Mouse (Mus musculus) brain, embryonic 14.5 days (tissue): ENCODE measurements around the gene Cyp1b1.

ENCODE experiments used
- CTCF ChIP-seq: fragments of 200-500 bp; IDR thresholded peaks from 2 replicates; pipeline ENCODE4 v1.5.1; 2012; ENCODE audit warnings: inconsistent platforms, mild to moderate bottlenecking, moderate library complexity, borderline replicate concordance; ENCODE audit not compliant: insufficient read depth, insufficient read length; ENCODE audit errors: extremely low read depth
- POLR2A ChIP-seq: fragments of 200-500 bp; IDR thresholded peaks from 2 replicates; pipeline ENCODE4 v1.6.1; 2012; ENCODE audit warnings: mild to moderate bottlenecking, inconsistent platforms, borderline replicate concordance; ENCODE audit not compliant: poor library complexity, insufficient read depth, insufficient read length, severe bottlenecking; ENCODE audit errors: extremely low read depth

DNA sequence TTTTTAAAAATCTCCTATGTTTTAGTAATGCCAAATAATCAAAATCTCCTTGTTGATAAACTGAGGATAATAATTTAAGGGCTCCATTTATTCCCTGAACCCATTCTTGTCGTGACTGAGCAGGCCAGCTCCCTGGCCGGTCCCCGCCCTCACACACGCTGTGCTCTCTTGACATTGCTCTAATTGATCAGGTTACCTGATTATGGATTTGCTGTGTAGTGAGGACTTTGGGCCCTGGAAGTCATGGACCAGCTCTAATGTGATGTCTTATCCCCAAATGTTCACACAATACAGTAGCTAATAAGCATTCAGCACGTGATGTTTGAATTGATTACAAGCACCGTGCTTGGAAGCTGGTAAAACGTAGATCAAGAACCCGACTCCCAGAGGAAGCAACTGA lies 56.0 kb downstream of the Cyp1b1 start:
- TF ChIP-seq POLR2A: no peak
- TF ChIP-seq CTCF: no peak
